Mouse (Mus musculus) heart, embryonic 14.5 days (tissue): Measurements from ENCODE around the gene Ubr2. TPM values are rescaled to one million over a fixed set of nuclear protein-coding genes. Genes with fewer than 3 reads are reported as not detected.

Experiments
- ATAC-seq: fragments of 200-750 bp; cut with Nextera tagmentation; 2 replicates; pipeline ENCODE4 v1.8.0; 2017; ENCODE audit warnings: low read depth, moderate TSS enrichment; ENCODE audit not compliant: insufficient number of reproducible peaks, insufficient read depth, low FRiP score
- H3K27ac ChIP-seq, 2 experiments: fragments of 200-500 bp in 1 of 2; fragments of 300-500 bp in 1 of 2; sonication (generic) in 1 of 2; replicated peaks in 1 of 2; 2 replicates each; pipeline ENCODE4 v1.5.1; 2012 to 2014; ENCODE audit warnings: low read depth in 2 of 2, low read length in 2 of 2, control low read depth in 1 of 2, mild to moderate bottlenecking in 1 of 2, mixed read lengths in 1 of 2; ENCODE audit not compliant: control insufficient read depth in 1 of 2, insufficient read depth in 1 of 2
- H3K27me3 ChIP-seq: fragments of 300-500 bp; sonication (generic); 2 replicates; pipeline ENCODE4 v1.6.1; 2014; ENCODE audit warnings: mild to moderate bottlenecking, low read length, control low read depth; ENCODE audit not compliant: control insufficient read depth, insufficient read depth
- H3K36me3 ChIP-seq: fragments of 300-500 bp; sonication (generic); 2 replicates; pipeline ENCODE4 v1.6.1; 2014; ENCODE audit warnings: mild to moderate bottlenecking, control low read depth, low read length, mixed read lengths; ENCODE audit not compliant: control insufficient read depth, insufficient read depth
- H3K4me1 ChIP-seq, 2 experiments: fragments of 200-500 bp in 1 of 2; fragments of 300-500 bp in 1 of 2; sonication (generic) in 1 of 2; 2 replicates each; pipeline ENCODE4 v1.6.1; 2012 to 2014; ENCODE audit warnings: low read length in 2 of 2, control low read depth in 1 of 2, mixed read lengths in 1 of 2; ENCODE audit not compliant: control insufficient read depth in 2 of 2, insufficient read depth in 2 of 2
- H3K4me2 ChIP-seq: fragments of 300-500 bp; sonication (generic); 2 replicates; pipeline ENCODE4 v1.6.1; 2014; ENCODE audit warnings: mild to moderate bottlenecking, low read length
- H3K4me3 ChIP-seq, 2 experiments: fragments of 200-500 bp in 1 of 2; fragments of 300-500 bp in 1 of 2; sonication (generic) in 1 of 2; 2 replicates each; pipeline ENCODE4 v1.5.1; 2012 to 2014; ENCODE audit warnings: low read length in 2 of 2, mild to moderate bottlenecking in 2 of 2, control low read depth in 1 of 2, low read depth in 1 of 2, moderate library complexity in 1 of 2; ENCODE audit not compliant: control insufficient read depth in 1 of 2, insufficient read depth in 1 of 2
- H3K9ac ChIP-seq: fragments of 300-500 bp; sonication (generic); 2 replicates; pipeline ENCODE4 v1.6.1; 2014; ENCODE audit warnings: mild to moderate bottlenecking, low read length
- H3K9me3 ChIP-seq: fragments of 300-500 bp; sonication (generic); 2 replicates; pipeline ENCODE4 v1.6.1; 2016; ENCODE audit warnings: low read length, control low read depth; ENCODE audit not compliant: control insufficient read depth
- WGBS: fragments of 180-500 bp; shearing (Covaris S2); extraction: QIAGEN DNeasy Blood & Tissue Kit; methylation state at CpG from one replicate; pipeline ENCODE4 v1.1.7; 2014; 5-methylcytosine and 5-hydroxymethylcytosine counted together
- polyA plus RNA-seq: library from polyadenylated mRNA; unstranded; fragments of >200 nt; fragmentation: Nextera tagmentation; extraction: Ambion mirVana; gene quantifications from 2 replicates; pipeline ENCODE4 v1.2.1, GENCODE M21; 2014

Ubr2 gene
- polyA plus RNA-seq, 1 experiment from 2014 or later: 26.2 TPM

GRCm38 (mm10) chr17:46879841-46880311 is 130.5 kb downstream of the Ubr2 start:
- Histone ChIP-seq H3K36me3 (no peaks in the 10 kb centered on the region), H3K4me2 (no peak overlapping the region), H3K4me3 (no peak overlapping the region), H3K4me1 (peaks cover 0 to 8% of the 10 kb centered on the region in 2 experiments; a peak in 2 of 4 replicates), H3K27me3 (peaks cover 5% of the 10 kb centered on the region; the same call in 1 of the 2 replicates), H3K9ac (no peak overlapping the region), H3K9me3 (no peaks in the 10 kb centered on the region), H3K27ac (peak overlapping the region; percentile 57 to 73)
- WGBS: 18% methylated on average over 14 of the region's 14 CpGs
- peak; percentile 41 for ATAC-seq

Other genes with a start within 250 kb of the Ubr2 start
- gene Ptcra, start 246.8 kb downstream of the Ubr2 start, polyA plus RNA-seq: 0.15 TPM in 1 of 2 replicates, not detected in the other
- gene 2310039H08Rik, start 237.9 kb downstream of the Ubr2 start, polyA plus RNA-seq: 59.3 and 67.8 TPM in 2 replicates
- gene Rpl7l1, start 227.9 kb downstream of the Ubr2 start, polyA plus RNA-seq: 84.6 and 86.7 TPM in 2 replicates
- gene Bicral, start 152.1 kb downstream of the Ubr2 start, polyA plus RNA-seq: 6.4 and 7.4 TPM in 2 replicates
- gene Tbcc, start 119.9 kb downstream of the Ubr2 start, polyA plus RNA-seq: 53.1 and 54.7 TPM in 2 replicates
- not detected in 2 replicates for gene Prph2, start 100.1 kb downstream of the Ubr2 start, polyA plus RNA-seq